Mouse (Mus musculus): ENCODE measurements around the gene Ercc1. TPM values are rescaled to one million over a fixed set of nuclear protein-coding genes. Genes with fewer than 3 reads are reported as not detected.

The Ercc1 gene
- polyA plus RNA-seq, 1 experiment from 2014 or later: 85.5 TPM

- H3K27me3 ChIP-seq: peaks cover 15% of the 10 kb centered on the region; the same call in 1 of the 2 replicates
- H3K9ac ChIP-seq: no peak overlapping the region
- 78% methylated on average over 2 of the region's 2 CpGs for WGBS
- H3K4me1 ChIP-seq: peaks cover 6% of the 10 kb centered on the region; the same call in 1 of the 2 replicates
- ATAC-seq (ENCODE audit: insufficient number of reproducible peaks, low FRiP score, low TSS enrichment, low read depth): no peak
- no peak overlapping the region for H3K4me2 ChIP-seq (replicated peaks)
- no peak overlapping the region for H3K4me3 ChIP-seq (replicated peaks)
- H3K9me3 ChIP-seq (replicated peaks): no peaks in the 10 kb centered on the region
- no peak overlapping the region for H3K27ac ChIP-seq (replicated peaks)
- peaks cover 47% of the 10 kb centered on the region for H3K36me3 ChIP-seq
Observed at GRCm38 (mm10) chr7:19373367-19373766, 28.8 kb downstream of the Ercc1 start.

- no peak overlapping the region for H3K27ac ChIP-seq (replicated peaks)
- no peak overlapping the region for H3K4me3 ChIP-seq (replicated peaks)
- H3K4me1 ChIP-seq: no peaks in the 10 kb centered on the region
- H3K27me3 ChIP-seq: no peaks in the 10 kb centered on the region
- H3K4me2 ChIP-seq (replicated peaks): no peak overlapping the region
- 82% methylated on average over 18 of the region's 18 CpGs for WGBS
- H3K9ac ChIP-seq: no peak overlapping the region
- H3K9me3 ChIP-seq (replicated peaks): no peaks in the 10 kb centered on the region
- no peak for ATAC-seq (ENCODE audit: insufficient number of reproducible peaks, low FRiP score, low TSS enrichment, low read depth)
- peaks cover 45% of the 10 kb centered on the region for H3K36me3 ChIP-seq
Observed at GRCm38 (mm10) chr7:19375368-19375767, 30.8 kb downstream of the Ercc1 start.

- H3K9ac ChIP-seq: no peak overlapping the region
- no peaks in the 10 kb centered on the region for H3K9me3 ChIP-seq (replicated peaks)
- H3K4me1 ChIP-seq: no peaks in the 10 kb centered on the region
- no peak overlapping the region for H3K4me3 ChIP-seq (replicated peaks)
- no peaks in the 10 kb centered on the region for H3K27me3 ChIP-seq
- no peak overlapping the region for H3K4me2 ChIP-seq (replicated peaks)
- 84% methylated on average over 4 of the region's 4 CpGs for WGBS
- ATAC-seq (ENCODE audit: insufficient number of reproducible peaks, low FRiP score, low TSS enrichment, low read depth): no peak
- peaks cover 42% of the 10 kb centered on the region for H3K36me3 ChIP-seq
- no peak overlapping the region for H3K27ac ChIP-seq (replicated peaks)
Observed at GRCm38 (mm10) chr7:19376019-19376418, 31.4 kb downstream of the Ercc1 start.

GRCm38 (mm10) chr7:19378049-19378448 is 33.5 kb downstream of the Ercc1 start:
- no peak overlapping the region for H3K27ac ChIP-seq (replicated peaks)
- no peaks in the 10 kb centered on the region for H3K27me3 ChIP-seq
- peaks cover 36% of the 10 kb centered on the region for H3K36me3 ChIP-seq
- H3K4me1 ChIP-seq: peaks cover 6% of the 10 kb centered on the region
- 65% methylated on average over 8 of the region's 8 CpGs for WGBS
- H3K9ac ChIP-seq: no peak overlapping the region
- H3K4me3 ChIP-seq (replicated peaks): no peak overlapping the region
- no peak for ATAC-seq (ENCODE audit: insufficient number of reproducible peaks, low FRiP score, low TSS enrichment, low read depth)
- no peaks in the 10 kb centered on the region for H3K9me3 ChIP-seq (replicated peaks)
- no peak overlapping the region for H3K4me2 ChIP-seq (replicated peaks)

GRCm38 (mm10) chr7:19381377-19382165 is 37.0 kb downstream of the Ercc1 start, which contains the start of gene Ercc2:
Gene Ercc2, plus strand, starts transcription at chr7:19382010.
- no peaks in the 10 kb centered on the region for H3K9me3 ChIP-seq (replicated peaks)
- WGBS: 6% methylated on average over 48 of the region's 48 CpGs
- peak within 1 kb of the TSS; percentile 77 for H3K9ac ChIP-seq
- H3K27me3 ChIP-seq: no peaks in the 10 kb centered on the region
- peak within 1 kb of the TSS; percentile 94 for H3K4me3 ChIP-seq (replicated peaks)
- peak; percentile 90 for ATAC-seq (ENCODE audit: insufficient number of reproducible peaks, low FRiP score, low TSS enrichment, low read depth)
- peak within 1 kb of the TSS; percentile 68 for H3K4me2 ChIP-seq (replicated peaks)
- no peak within 1 kb of the TSS for H3K27ac ChIP-seq (replicated peaks)
- H3K36me3 ChIP-seq: peaks cover 43% of the 10 kb centered on the region
- peaks cover 16% of the 10 kb centered on the region for H3K4me1 ChIP-seq

GRCm38 (mm10) chr7:19382166-19382541 is 37.6 kb downstream of the Ercc1 start:
- Histone ChIP-seq H3K36me3 (peaks cover 45% of the 10 kb centered on the region), H3K4me2 (replicated peaks) (peak overlapping the region; percentile 68), H3K9me3 (replicated peaks) (no peaks in the 10 kb centered on the region), H3K9ac (peak overlapping the region; percentile 77), H3K27me3 (no peaks in the 10 kb centered on the region), H3K4me3 (replicated peaks) (peak overlapping the region; percentile 94), H3K27ac (replicated peaks) (no peak overlapping the region), H3K4me1 (peaks cover 16% of the 10 kb centered on the region)
- ATAC-seq (ENCODE audit: insufficient number of reproducible peaks, low FRiP score, low TSS enrichment, low read depth): peak; percentile 58
- under 1% methylated on average over 37 of the region's 37 CpGs for WGBS

GRCm38 (mm10) chr7:19383708-19384107 is 39.1 kb downstream of the Ercc1 start:
- WGBS: 64% methylated on average over 9 of the region's 9 CpGs
- no peak overlapping the region for H3K27ac ChIP-seq (replicated peaks)
- no peak for ATAC-seq (ENCODE audit: insufficient number of reproducible peaks, low FRiP score, low TSS enrichment, low read depth)
- H3K4me2 ChIP-seq (replicated peaks): peak overlapping the region; percentile 68; the same call in 1 of the 2 replicates
- H3K9me3 ChIP-seq (replicated peaks): no peaks in the 10 kb centered on the region
- peaks cover 16% of the 10 kb centered on the region for H3K4me1 ChIP-seq
- peaks cover 48% of the 10 kb centered on the region for H3K36me3 ChIP-seq
- H3K4me3 ChIP-seq (replicated peaks): no peak overlapping the region
- no peak overlapping the region for H3K9ac ChIP-seq
- H3K27me3 ChIP-seq: no peaks in the 10 kb centered on the region

- no peak for ATAC-seq (ENCODE audit: insufficient number of reproducible peaks, low FRiP score, low TSS enrichment, low read depth)
- Histone ChIP-seq H3K9me3 (replicated peaks) (no peaks in the 10 kb centered on the region), H3K4me1 (peaks cover 2% of the 10 kb centered on the region), H3K27me3 (no peaks in the 10 kb centered on the region), H3K9ac (no peak overlapping the region), H3K36me3 (peaks cover 95% of the 10 kb centered on the region), H3K27ac (replicated peaks) (peak overlapping the region; percentile 28; the same call in 1 of the 2 replicates), H3K4me2 (replicated peaks) (no peak overlapping the region), H3K4me3 (replicated peaks) (no peak overlapping the region)
- WGBS: 67% methylated on average over 10 of the region's 10 CpGs
Observed at GRCm38 (mm10) chr7:19388699-19389413, 44.3 kb downstream of the Ercc1 start.

GRCm38 (mm10) chr7:19394484-19394883 is 49.9 kb downstream of the Ercc1 start:
- peaks cover 61% of the 10 kb centered on the region for H3K36me3 ChIP-seq
- no peak overlapping the region for H3K27ac ChIP-seq (replicated peaks)
- no peak overlapping the region for H3K4me2 ChIP-seq (replicated peaks)
- H3K9ac ChIP-seq: no peak overlapping the region
- H3K4me1 ChIP-seq: peaks cover 4% of the 10 kb centered on the region; the same call in 1 of the 2 replicates
- no peak for ATAC-seq (ENCODE audit: insufficient number of reproducible peaks, low FRiP score, low TSS enrichment, low read depth)
- H3K27me3 ChIP-seq: no peaks in the 10 kb centered on the region
- H3K4me3 ChIP-seq (replicated peaks): no peak overlapping the region
- no peaks in the 10 kb centered on the region for H3K9me3 ChIP-seq (replicated peaks)
- 86% methylated on average over 8 of the region's 8 CpGs for WGBS

- H3K9me3 ChIP-seq (replicated peaks): no peaks in the 10 kb centered on the region
- ATAC-seq (ENCODE audit: insufficient number of reproducible peaks, low FRiP score, low TSS enrichment, low read depth): peak; percentile 66
- peak overlapping the region; percentile 36 for H3K4me3 ChIP-seq (replicated peaks)
- H3K9ac ChIP-seq: peak overlapping the region; percentile 12; the same call in 1 of the 2 replicates
- H3K36me3 ChIP-seq: peaks cover 10% of the 10 kb centered on the region
- H3K27ac ChIP-seq (replicated peaks): peak overlapping the region; percentile 69
- H3K27me3 ChIP-seq: peaks cover 25% of the 10 kb centered on the region
- 2% methylated on average over 26 of the region's 27 CpGs for WGBS
- H3K4me2 ChIP-seq (replicated peaks): peak overlapping the region; percentile 47
- peaks cover 22% of the 10 kb centered on the region for H3K4me1 ChIP-seq
Observed at GRCm38 (mm10) chr7:19399496-19400280, 55.1 kb downstream of the Ercc1 start.

GRCm38 (mm10) chr7:19400946-19401345 is 56.4 kb downstream of the Ercc1 start:
- peaks cover 31% of the 10 kb centered on the region for H3K27me3 ChIP-seq
- no peaks in the 10 kb centered on the region for H3K9me3 ChIP-seq (replicated peaks)
- WGBS: 80% methylated on average over 4 of the region's 4 CpGs
- no peak overlapping the region for H3K9ac ChIP-seq
- no peaks in the 10 kb centered on the region for H3K36me3 ChIP-seq
- no peak overlapping the region for H3K4me3 ChIP-seq (replicated peaks)
- no peak overlapping the region for H3K4me2 ChIP-seq (replicated peaks)
- no peak for ATAC-seq (ENCODE audit: insufficient number of reproducible peaks, low FRiP score, low TSS enrichment, low read depth)
- H3K4me1 ChIP-seq: peaks cover 24% of the 10 kb centered on the region
- no peak overlapping the region for H3K27ac ChIP-seq (replicated peaks)

Measured in embryonic facial prominence, embryonic 15.5 days (tissue).